Mouse (Mus musculus) 416B (cell line): ENCODE results near the gene Grik4.
A peak's percentile ranks its signal among the peaks of the same experiment; 100 is the strongest.

ENCODE experiments used
- DNase-seq: peaks from one replicate; pipeline ENCODE4 v3.0.0; 2011; ENCODE audit warnings: low read depth

Gene Grik4

DNA sequence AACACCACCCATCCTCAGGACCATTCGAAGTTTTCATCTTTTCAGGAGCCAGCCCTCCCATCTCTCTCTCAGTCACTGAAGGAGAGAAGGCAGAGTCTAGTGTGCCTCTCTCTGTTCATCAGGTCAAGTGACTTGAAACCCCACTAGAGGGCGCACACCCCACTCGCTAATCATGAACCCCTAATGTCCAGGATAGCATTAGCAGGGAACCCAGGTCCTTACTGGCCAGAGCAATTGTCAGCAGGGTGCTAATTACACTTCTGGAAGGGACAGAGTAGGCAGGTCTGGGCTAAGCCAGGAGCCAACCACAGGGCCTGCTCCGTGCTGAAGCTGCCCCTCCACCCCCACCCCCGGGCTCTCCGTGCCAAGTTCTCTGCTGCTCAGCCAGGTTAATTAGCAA is 371.1 kb downstream of the Grik4 start:
- DNase-seq: peak; percentile 57

DNA sequence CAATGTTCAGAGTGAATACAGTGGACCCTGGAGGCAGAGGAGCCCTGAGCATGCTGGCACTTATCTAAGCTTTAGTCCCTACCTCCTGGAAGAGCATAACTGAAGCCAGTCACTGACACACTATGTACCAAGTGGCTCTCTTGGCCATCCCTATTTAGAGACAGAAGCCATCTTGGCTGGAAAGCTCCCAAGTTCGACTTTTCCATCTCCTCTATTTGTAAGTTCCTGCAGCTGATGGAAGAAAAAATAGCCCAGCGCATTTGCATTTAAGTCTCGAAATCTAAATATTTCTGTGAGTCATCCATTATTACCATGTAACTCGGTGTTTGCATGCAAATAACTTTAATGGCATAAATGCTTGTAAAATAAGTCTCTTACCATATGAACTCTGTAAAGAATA is 378.4 kb downstream of the Grik4 start:
- DNase-seq: no peak

DNA sequence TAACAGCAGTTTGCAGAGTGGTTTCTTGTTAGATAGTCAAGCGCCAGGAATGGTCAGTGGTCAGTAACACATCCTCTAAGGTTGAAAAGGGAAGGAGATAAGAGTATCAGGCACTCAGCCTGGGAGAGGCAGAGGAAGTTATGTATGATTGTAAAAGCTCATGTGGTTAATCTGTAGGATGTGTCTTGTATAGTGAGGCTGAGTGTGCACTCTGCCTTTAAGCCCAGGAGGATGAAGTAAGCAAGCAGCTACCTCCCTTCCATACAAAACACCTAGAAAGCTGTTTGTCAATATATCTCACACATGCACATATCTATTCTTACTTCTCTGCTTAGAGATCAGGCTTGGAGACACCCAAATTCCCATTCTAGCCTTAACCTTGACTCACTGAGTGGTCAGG is 389.1 kb downstream of the Grik4 start:
- DNase-seq: peak; percentile 80

DNA sequence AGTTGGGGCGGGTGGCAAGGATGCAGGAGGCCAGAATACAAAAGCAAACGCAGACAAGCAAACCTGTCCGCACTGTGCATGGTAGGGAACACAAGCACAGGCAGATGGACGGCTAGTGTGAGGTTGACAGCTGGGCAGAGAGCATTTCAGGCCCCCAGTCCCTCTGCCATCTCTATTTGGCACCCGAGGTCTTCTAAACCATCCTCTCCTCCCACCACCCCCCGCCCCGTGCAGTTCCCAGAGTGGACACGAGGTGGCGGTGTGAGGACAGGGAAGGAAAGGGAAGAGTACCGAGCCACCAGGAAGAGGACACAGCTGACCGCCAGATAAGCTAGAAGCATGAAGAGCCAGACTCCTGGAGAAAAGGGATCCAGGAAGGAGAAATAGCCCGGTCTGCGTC is 394.2 kb downstream of the Grik4 start:
- DNase-seq: peak; percentile 19

DNA sequence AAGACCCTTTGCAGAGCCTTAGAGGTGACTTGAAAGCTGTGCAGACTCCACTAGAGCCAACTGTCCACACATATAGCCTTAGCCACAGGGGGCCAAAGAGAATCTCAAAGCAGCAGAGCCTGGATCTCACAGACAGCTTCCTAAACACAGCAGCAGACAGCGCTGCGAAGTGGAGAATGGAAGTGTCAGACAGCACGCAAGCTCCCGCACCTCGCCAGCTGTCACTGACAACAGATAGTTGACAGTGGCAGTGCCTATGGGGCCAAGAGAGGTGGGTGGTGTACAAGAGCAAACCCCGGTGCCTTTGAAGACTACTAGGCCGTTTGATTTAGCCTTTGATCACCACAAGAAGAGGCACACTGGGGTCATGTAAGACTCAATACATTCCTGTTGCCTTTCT is 395.3 kb downstream of the Grik4 start:
- no peak for DNase-seq

DNA sequence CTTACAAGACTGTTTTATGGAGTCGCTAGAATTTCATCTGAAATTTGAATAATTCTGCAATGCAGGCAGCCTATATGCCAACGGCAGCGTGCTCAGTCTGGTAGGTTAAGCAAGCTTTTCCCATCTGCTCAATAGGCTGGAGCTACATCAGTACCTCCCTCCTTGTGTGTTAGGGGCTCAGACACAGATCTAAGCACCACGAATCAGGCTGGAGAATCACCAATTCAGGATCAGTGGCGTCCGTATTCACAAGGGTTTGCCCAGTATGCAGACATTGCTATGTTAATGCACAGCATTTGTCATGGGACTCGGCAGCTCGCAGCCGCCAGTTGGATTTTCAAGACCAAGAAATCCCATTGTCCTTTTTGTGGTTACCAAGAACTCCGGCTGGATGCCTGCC is 399.8 kb downstream of the Grik4 start:
- no peak for DNase-seq

DNA sequence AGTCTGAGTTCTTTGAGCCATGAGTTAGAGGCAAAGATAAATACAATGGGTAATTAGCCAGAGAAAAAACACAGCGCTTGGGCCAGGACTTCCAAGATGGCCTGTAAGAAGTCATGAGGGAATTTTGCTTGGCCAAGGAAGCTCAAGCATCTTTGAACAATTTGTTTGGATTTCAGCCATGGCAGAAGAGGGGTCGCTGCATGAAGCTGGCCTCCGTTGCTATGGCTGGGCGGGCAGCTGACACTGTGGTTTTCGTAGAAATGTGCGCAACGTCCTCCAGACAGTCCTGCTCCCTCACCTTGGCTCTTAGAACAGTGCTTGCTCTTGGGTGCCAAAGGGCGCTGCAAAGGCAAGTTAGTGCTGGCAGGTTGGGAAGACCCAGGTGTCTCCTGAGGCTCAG is 410.8 kb downstream of the Grik4 start:
- DNase-seq: no peak

DNA sequence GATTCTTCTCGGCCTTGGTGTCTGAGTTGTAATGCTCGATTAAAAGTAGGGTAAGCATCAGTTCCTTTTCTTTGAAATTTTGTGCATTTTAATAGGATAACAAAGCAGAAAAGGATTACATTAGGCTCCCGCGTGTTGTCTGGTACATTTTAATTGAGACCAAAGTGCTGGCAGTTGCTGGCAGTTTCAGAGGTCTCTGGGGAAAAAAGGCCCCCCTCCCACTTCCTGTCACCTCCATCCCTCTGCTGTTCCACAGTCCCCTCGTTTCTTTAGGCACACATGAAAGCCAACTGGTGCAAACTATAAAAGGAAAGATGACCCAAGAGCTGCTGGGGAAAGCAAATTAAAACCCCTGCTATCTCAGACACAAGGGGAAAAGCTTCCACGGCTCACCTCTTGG is 411.3 kb downstream of the Grik4 start:
- DNase-seq: no peak

DNA sequence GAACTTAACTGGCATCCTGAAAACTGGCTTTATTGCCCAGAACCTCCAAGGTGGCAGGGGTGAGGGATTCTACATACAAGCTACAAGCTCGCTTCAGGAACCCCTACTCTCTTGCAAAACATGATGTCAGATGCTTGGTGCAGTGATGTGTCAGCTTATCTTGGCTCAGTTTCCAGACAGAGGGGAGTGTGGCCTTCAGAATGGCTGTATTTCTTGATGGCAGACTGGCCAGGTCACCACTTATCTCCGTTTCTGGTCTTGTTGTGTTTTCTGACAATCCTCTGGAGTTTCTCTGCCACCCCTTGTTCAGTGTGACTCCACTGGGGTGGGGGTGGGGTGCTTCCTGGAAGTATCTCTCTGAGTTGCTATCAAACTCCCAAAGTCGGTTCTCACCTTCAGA is 412.3 kb downstream of the Grik4 start:
- no peak for DNase-seq

DNA sequence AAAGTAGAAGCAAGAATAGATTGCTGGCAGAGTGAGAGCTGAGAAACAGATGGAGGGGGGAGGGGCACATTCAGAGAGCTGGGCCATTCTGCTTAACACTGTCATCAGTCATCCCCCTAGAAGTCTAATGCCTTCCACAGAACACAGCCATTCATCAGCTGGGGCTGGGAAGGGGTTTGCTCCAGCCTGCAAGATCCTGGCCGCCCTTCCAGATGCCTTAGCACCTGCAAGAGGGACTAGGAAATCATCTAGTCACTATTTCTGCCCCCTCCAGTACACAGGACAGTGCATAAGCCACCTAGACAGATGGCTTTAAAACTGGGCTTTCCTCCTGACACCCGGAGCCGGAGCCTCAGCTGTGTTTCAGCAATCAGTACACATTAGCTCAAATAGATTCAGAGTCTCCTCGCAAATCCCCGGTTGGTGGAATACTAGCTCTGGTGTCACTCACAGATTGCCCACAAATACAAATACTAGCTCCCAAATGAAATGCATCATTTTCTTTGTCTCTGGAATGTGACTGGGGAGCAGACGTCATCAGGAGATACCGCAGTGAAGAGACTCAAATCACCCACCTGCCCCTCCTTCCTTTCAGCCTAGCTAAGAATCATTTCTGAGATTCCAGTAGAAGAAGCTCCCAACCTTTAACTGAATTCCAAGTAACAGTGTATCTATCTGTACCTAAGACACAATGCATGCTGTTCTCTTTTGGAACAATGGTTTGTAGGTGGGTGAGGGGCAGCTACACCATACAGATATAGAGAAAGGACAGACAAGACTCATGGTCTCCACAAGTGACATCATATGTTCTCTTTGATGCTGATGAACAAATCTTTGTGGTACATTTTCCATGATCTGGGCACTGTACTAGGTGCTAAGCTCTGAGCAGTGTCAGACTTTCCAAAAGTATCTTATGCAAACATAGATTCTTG is 413.8 kb downstream of the Grik4 start:
- no peak for DNase-seq

DNA sequence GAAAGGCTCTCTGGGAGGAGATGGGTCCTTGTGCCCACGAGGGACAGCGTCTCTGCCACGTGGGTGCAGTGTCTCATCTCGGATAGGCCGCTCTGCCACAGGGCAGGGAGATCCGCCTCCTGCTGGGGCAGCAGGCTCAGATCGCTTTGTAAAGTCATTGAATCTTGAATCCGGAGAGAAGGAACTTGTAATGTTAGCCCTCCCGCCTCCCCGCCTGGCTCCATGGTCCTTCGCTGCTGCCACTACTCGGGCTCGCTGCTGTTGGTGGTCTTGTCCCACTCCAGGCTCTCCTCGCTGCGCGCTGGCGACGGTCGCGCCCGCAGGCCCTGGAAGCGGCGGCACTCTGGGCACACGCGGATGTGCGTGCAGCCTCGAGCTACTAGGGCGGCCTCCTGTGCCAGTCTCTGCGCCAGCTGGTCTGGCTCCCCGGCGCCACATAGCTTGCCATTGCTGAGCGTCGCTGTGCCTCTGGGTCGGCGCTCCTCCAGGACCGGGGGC is 423.7 kb downstream of the Grik4 start:
- DNase-seq: no peak

DNA sequence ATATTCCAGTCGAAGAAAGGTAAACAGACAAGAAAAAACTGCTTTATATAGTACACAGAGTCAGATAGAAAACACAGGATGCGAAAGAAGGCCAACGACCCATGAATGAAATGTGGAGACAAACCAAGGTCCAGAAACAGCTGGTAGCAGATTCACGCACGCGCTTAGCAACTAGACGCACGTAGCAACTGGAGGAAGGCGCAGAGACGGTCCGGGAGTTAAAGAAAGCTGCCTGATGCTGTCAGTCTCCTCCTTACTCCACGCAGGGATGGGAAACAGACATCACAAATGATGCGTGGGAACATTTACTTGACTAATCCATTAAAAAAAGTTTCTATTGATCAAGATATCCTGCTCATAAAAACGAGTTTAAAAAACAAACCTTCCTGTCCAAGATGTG is 426.1 kb downstream of the Grik4 start:
- no peak for DNase-seq

DNA sequence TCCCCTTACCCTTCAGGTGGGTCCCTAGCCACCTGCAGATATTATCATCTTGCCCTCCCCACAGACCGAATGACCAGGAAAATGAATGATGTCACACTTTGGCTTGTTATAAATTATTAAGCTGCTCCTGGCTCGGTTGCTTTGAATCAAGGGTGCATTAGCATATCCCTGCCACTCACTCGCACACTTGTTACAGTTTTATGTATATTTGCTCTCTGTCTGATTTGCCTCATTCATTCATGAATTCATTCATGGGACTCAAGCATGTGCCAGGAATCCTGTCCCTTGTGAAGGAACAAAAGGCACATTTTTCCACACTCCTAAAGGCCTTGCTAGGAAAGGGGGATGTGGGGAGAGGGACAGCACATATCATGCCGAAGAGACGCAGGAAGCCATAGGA is 431.1 kb downstream of the Grik4 start:
- DNase-seq: no peak

DNA sequence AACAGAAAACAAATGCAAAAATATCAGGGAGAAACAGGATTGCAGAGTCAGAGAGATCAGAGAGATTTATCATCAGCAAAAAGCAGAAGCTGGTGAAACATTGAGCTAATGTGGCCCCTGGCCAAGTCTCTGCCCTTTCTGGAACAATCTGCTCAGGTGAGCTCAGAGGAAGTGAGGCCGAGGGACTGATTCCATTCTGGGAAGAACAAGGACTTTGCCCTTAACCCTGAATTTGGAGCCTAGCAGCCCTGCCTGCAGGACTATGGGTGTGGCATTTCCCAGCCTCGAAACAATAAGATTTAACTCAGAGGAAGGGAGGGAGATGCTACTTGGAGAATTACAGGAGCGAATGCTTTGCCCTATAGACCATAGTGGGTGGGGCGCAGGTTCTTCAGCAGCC is 432.0 kb downstream of the Grik4 start:
- DNase-seq: no peak

DNA sequence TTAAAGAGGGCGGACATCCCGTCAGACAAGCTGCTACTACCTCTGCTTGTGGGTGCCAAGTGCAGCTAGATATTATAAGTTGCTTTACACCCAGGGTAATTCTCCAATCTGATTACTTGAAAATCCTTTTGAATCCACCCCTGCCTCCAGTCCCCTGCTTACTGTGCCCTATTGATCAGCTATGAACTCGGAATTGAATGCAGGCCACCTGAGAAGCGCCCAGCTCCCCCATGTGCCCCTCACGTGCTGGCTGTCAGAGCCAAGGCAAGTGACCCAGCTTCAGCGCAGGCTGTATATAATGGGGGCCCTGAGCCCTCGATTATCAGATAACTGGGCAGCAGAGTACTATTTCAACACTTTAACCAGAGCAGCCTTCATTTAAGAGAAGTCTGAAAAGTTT is 436.1 kb downstream of the Grik4 start:
- no peak for DNase-seq

DNA sequence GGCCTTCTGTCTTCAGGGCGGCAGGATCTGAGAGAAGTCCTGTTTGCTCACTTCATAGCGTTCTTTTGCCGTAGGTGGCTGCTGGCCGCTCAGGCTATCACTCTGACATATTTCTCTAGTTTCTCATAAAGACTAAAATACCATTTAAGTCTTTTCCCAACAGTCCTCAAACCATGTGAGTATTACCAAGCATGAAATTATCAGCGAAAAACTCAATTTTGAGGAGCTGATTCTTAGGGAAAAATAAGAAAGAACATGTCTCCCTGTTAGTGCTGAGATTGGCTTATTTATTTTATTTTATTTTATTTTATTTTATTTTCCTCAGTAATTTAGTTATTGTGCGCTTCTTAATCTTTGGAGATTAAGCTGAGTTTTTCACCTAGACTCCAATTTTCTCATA is 436.6 kb downstream of the Grik4 start, which contains the start of gene Tbcel:
Tbcel (minus strand) TSS at position 101 of the 400 bp plus-strand sequence.
- no peak for DNase-seq

DNA sequence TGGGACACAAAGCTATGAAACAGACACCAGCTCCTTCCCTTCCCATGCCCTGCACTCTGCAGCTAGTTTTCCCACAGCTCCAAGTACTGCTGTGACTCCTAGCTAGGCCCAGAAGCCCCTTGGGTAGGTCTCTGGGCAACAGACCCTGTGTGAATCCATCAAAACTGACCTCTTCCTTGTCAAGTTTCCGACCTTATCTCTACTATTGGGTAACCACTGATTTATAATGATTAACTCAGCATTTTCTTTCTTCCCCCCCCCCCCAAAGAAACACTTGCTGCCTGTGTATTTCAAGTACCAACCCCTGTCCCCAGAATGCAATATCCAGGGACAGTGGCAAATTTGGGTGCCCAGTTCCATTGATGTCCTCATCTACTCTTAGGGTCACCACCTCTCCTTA is 437.3 kb downstream of the Grik4 start:
- DNase-seq: no peak

DNA sequence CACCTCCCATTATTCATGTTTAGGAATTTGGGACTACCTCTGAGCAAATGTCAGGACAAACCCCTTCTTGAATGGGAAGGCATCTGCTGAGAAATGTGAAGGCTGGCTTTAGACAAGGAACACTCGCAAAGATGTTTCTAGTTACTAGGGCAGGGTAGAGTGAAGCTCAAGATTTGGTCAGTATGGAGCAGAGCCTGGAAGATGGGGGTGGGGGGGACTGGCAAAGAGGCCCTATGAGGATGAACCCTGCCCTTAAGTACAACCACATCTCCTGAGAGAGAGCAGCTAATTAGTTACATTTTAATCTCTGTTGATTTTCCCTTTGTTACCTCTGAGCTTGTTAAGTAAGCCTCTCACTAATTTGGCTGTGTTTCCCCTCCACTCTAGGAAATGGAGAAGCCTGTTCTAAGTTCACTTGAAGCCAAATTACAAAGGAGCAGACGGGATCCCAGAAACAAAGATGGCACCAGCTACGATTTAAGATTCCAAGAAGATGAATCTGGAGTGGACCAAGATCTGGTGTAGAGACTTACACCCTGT is 439.3 kb downstream of the Grik4 start:
- DNase-seq: no peak

DNA sequence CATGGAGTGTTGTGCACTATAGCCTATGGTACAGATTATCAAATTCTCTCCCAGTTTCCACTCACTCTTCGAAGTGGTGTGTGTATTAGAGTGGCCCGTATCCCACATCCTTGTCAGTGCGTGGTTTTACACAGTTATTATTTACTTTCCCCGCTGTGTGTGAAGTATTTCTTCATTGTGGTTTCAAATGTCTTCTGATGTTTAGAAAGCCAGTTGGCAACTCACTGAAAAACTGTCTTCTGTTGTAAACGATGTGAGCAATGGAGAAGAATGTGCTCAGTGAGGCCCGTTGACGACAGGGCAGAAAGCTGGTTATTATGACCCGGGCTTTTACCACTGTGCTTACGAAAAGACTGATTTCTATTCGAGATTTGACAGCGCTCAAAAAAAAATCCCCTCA is 439.7 kb downstream of the Grik4 start:
- no peak for DNase-seq

DNA sequence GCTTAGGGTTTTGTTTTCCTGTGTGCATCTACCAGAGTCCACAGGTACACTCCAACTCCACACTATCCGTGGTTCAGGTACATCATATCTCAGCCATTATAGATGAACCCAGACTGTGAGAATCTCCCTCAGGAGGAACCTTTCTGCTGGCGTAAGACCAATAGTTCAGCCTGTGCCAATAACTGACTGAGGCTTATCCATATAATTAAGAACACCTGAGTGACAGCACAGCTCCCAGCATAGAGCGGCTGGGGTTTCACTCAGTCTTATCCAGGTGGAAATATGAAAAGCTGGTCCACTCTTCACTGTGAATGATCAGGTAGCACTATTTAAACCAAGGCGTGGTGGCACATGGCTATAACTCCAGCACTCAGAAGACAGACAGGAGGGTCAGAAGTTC is 440.6 kb downstream of the Grik4 start:
- DNase-seq: no peak

DNA sequence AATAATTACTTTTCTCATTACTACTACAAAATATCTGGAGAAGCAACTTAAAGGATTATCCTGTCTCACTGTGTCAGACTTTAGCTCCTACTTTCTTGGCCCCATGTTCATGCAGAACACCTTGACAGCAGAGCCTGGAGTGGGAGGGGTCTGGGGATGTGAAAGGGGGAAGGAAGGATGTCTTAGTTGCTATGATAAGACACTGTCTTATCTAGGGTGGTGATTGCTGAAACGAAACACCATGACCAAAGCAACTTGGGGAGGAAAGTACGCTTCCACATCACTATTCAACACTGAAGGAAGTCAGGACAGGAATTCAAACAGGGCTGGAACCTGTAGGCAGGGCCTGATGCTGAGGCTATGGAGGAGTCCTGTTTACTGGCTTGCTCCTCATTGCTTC is 448.0 kb downstream of the Grik4 start:
- no peak for DNase-seq

DNA sequence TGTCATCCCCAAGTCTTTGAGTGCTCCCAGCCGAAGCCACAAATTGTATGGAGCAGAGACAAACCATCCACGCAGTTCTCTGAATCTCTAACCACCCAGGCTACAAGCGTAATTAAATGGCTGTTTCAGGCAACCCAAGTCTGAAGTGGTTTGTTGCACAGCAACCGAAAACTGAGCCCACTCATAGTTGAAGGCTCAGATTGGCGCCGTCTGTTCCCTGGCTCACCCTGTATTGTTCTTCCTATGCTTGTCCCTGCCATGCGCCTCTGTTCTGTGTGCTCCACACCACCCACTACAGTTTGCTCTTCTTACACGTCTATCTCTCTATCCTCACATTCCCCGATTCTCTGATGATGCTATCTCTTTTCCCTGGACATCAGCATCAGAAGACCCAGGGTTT is 452.5 kb downstream of the Grik4 start:
- DNase-seq: no peak

DNA sequence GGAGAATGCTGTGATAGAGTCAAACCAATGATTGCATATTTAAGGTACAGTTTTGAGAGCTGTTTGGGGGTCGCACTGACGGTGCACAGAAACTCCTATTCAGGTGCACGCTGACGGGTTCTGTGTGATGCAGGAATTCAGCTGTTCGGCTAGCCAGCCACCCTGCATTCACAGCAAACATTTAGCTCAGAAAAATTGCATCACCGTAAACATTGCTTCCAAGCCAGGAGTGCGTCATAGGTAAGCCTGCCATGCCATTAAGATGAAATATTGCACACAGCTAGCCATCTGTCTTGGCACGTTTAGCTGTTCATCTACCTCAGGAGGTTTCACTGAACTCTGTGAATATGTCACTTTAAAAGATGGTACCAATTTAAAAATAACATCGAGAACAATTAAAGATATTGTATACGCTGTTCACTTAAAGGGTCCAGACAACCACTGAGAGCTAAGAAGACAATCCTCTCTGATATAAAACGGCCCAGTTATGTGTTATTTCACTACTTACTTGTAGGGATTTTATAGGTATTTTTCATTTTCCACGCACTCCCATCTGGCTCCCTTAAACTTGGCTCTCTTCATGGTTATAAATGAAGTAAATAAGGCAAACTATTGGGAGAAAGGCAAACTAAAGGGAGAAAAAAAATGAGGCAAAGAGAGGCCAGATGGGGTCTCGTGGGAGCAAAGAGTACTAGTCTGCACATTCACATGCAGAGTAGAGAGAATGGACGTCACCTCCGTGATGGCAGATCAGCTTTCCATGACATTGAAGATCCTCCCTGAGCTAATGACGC is 453.5 kb downstream of the Grik4 start:
- DNase-seq: no peak
